Mouse (Mus musculus) right cerebral cortex, postnatal 14 days (tissue): ENCODE data around the gene Hist2h2ab.
"Not testable (repeated sequence)": the region's sequence is repeated elsewhere in the genome, so short reads cannot be mapped to it uniquely, and the experiment has no call there.

Source experiments
- DNase-seq: peaks from one replicate; pipeline ENCODE4 v3.0.0; 2022

Hist2h2ab gene

DNA sequence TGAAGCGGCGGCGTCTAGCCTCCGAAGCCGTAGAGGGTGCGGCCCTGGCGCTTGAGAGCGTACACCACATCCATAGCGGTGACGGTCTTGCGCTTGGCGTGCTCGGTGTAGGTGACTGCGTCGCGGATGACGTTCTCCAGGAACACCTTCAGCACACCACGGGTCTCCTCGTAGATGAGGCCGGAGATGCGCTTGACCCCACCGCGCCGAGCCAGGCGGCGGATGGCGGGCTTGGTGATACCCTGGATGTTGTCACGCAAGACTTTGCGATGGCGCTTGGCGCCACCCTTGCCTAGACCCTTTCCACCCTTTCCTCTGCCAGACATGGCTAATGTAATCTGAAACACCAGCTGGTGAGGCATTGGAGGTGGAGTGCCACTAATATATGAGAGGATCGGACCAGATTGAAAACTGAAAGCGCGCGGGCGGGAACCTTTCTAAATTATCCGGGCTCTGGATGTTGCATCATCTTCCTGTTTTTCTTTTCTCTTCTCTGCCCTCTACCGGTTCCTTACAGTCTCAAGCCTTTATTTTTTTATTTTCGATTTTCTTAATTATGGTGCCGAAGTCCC, 43.4 kb downstream of the Hist2h2ab start, which contains the start of gene Hist2h4:
Hist2h4 (minus strand) TSS at position 333 of the 572 bp plus-strand sequence.
- peak; percentile 91 for DNase-seq

DNA sequence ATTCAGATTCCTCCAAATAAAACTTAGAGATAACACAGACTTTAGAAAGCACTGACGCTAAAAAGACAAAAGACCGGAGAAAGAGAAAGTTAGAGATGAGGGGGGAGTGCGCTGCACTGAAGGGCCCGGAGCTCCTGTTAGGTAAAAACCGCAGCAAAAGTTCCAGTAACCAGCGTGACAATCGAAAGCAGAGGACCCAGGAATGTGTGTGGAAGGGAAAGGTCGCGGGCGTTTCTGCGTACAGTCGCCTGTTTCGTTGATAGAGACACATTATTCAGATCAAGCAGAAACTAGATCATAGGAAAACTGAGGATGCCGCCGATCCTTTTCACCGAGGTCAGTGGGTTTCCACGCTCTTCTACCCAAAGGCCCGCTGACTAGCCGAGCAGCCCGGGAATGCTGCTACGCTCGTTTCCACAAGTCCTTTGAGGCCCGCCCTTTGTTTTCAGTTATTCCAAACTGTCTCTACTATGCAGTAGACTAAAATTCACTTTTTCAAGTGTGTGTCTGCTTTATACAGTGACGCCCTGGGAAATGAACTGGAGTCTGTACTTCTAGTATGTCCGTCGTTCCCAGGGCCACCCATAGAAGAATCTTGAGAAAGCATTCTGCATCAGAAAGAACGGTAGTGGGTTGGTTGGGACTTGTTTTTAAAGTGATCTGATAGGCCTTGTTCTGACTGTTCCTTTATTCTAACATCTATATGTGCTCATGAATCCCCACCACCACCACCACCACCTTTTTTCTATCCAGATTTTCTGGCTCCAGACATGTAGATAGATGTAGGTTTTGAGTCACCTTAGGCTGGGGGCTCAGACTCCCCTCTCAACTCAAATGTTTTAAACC, 44.1 kb downstream of the Hist2h2ab start:
- DNase-seq, result no peak

DNA sequence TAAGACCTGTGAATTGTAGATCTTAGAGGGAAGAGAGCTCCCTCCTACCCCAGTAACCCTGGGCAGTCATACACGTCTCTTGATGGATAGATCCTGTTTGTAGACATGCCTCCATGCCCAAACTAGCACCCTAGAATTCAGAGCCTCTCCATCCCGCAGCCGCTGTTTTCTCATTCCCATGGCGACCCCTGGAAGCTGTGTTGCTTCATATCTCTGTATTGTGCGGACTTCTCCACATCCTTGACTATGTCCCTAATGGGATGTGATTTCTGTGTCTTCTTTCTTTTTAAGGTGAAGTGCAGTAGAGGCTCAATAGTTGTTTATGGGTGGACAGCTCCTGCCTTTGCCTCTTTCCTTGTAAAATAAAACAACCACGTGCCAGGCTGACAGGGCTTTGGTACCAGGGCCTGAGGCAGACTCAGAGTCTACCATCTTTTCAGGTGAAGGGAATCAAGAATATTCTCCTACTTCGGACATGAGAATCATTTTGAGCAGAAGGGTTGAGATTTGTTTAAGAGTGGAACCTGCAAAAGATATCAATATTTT, 44.8 kb downstream of the Hist2h2ab start:
- DNase-seq, result no peak

DNA sequence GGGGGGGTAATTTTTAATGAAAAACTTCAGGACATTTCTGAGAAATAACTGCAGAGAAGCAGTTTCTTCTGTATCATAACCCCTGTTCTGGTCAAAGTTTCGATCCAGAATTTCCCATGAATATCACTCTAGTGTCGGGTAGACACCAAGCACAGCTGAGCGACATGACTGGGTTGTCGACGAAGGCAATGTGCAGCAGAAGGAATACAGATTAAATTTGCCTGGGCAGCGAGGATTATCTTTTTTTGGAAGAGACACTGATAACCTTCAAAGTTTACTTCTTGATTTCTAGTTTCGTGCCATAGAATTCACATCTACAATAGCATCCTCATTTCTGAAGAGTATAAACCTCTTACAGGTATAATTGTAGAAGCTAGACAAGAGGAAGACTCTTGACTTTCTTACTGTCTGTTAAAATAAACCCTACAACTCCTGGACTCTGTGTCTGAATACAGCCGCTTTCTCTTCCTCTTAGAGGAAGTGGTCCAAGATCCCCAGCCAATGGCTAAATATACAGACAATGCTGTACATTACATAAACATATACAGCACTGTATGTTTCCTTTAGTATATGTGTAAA, 46.6 kb downstream of the Hist2h2ab start:
- no peak for DNase-seq

DNA sequence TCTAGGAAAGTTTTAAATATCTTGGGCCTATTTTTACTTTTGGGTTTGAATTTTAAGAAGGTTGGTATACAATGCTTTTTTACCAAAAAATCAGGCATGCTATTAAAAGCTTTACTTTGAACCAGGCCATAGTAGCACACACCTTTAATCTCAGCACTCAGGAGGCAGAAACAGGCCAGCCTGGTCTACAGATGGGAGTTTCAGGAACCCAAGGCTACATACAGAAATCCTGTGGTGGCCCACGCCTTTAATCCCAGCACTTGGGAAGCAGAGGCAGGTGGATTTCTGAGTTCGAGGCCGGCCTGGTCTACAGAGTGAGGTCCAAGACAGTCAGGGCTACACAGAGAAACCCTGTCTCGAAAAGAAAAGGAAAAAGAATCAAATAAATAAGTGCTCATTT, 47.9 kb downstream of the Hist2h2ab start:
- DNase-seq, result no peak

DNA sequence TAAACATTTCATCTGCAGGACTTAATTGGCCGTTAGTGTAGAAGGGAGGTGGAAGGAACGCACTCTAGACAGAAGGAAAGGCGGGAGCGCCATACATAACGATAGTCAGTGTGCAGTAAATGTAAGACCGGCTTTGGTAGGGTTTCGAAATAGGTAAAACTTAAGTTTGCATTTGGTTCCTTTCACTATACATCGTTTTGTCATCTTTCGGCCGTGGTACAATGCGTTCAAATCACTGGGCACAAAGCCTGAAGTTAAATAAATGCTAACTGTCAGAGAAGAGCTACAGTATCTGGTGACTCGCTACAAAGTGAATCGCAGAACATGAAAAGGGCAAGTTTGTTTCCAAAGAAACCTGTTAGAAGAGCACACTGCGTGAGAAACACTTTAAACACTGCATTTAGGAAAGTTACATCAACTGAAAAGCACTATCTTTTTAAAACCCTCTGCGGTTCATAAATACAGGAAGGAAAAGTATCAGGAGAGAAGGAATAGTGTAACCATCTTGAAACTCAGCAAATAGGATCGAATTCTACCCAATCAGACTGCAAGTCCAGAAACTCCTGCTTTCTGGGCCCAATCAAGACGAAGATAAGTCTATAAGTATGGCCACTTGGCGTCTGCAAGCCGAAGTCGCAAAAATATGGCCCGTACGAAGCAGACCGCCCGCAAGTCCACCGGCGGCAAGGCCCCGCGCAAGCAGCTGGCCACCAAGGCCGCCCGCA, 48.5 kb downstream of the Hist2h2ab start, which contains the start of gene Hist2h3b:
Hist2h3b (plus strand) TSS at position 604 of the 725 bp plus-strand sequence.
- DNase-seq, result peak; percentile 60

DNA sequence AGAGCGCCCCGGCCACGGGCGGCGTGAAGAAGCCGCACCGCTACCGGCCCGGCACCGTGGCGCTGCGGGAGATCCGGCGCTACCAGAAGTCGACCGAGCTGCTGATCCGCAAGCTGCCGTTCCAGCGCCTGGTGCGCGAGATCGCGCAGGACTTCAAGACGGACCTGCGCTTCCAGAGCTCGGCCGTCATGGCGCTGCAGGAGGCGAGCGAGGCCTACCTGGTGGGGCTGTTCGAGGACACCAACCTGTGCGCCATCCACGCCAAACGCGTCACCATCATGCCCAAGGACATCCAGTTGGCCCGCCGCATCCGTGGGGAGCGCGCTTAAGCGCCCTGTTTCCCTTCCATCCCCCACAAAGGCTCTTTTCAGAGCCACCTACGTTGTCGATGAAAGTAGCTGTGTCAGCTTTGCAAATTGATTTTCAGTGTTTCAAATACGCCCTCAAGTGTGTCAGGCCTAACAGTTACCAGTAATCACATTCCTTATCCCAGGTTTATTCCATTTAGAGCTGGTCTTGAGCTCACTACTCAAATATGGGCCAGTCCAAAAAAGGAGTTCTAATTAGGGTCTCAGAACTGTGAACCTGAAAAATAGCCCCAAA, 49.2 kb downstream of the Hist2h2ab start:
- DNase-seq, result not testable (repeated sequence)
